Mouse (Mus musculus): ENCODE data around the gene A130010J15Rik. TPM values are rescaled to one million over a fixed set of nuclear protein-coding genes. Genes with fewer than 3 reads are reported as not detected.

The A130010J15Rik gene
- polyA plus RNA-seq, 1 experiment from 2014 or later: 8.0 TPM

DNA sequence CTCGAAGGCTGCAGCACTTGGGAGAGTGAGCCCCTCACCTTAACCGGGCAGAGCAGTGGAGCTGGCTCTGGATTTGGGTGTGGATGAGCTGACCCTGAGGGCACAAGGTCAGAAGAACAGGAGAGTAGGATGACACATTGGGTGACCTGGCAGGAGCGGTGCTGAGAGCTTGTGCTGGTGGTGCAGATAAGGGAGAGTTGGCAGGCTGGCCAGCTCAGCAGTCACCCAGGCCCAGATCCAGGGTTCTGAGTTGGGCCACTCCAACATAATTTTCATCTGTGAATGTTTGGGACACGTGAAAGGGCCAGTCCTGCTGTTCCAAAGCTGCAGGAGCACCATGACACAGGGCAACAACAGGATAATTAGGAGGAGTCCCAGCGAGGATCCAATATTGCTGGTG, 43.5 kb downstream of the A130010J15Rik start:
- Histone ChIP-seq H3K36me3 (ENCODE audit: control insufficient read depth, insufficient read depth) (no peaks in the 10 kb centered on the region), H3K4me1 (replicated peaks; ENCODE audit: control insufficient read depth, insufficient read depth, low read length) (no peaks in the 10 kb centered on the region), H3K9ac (ENCODE audit: low read depth, low read length) (no peak overlapping the region), H3K4me2 (replicated peaks; ENCODE audit: low read depth) (no peak overlapping the region), H3K4me3 (ENCODE audit: low read depth, low read length) (no peak overlapping the region), H3K27me3 (replicated peaks; ENCODE audit: control insufficient read depth, insufficient read depth, low read length) (no peaks in the 10 kb centered on the region), H3K9me3 (ENCODE audit: control insufficient read depth) (no peaks in the 10 kb centered on the region), H3K27ac (ENCODE audit: low read depth, low read length) (no peak overlapping the region)
- ATAC-seq: no peak
- WGBS: 57% methylated on average over 5 of the region's 5 CpGs
- TF ChIP-seq CTCF (IDR thresholded peaks at IDR 0.05; ENCODE audit: low read depth): no peak

DNA sequence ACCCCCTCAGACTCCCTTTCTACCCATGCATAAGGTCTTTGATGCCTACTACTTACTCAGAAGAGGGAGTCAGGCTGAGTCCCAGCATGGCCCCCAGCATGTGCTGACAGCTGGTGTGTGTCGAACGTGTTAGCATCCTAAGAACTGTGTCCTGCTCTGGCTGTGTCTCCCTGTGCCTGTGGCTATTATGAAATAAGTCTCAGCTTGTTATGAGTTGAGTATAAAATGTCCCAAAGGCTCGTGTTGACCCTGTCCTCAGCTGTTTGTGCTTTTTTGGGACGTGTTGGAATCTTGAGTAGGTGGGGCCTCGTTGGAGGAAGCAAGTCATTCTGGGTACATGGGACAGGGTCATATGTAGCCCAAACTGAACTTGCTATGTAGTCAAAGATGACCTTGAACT, 46.2 kb downstream of the A130010J15Rik start:
- no peak overlapping the region for H3K4me2 ChIP-seq (replicated peaks; ENCODE audit: low read depth)
- no peaks in the 10 kb centered on the region for H3K27me3 ChIP-seq (replicated peaks; ENCODE audit: control insufficient read depth, insufficient read depth, low read length)
- no peak overlapping the region for H3K9ac ChIP-seq (ENCODE audit: low read depth, low read length)
- TF ChIP-seq CTCF (IDR thresholded peaks at IDR 0.05; ENCODE audit: low read depth): no peak
- WGBS: 64% methylated on average over 5 of the region's 5 CpGs
- no peak overlapping the region for H3K27ac ChIP-seq (ENCODE audit: low read depth, low read length)
- H3K9me3 ChIP-seq (ENCODE audit: control insufficient read depth): no peaks in the 10 kb centered on the region
- no peaks in the 10 kb centered on the region for H3K4me1 ChIP-seq (replicated peaks; ENCODE audit: control insufficient read depth, insufficient read depth, low read length)
- no peak overlapping the region for H3K4me3 ChIP-seq (ENCODE audit: low read depth, low read length)
- no peaks in the 10 kb centered on the region for H3K36me3 ChIP-seq (ENCODE audit: control insufficient read depth, insufficient read depth)
- ATAC-seq: no peak

DNA sequence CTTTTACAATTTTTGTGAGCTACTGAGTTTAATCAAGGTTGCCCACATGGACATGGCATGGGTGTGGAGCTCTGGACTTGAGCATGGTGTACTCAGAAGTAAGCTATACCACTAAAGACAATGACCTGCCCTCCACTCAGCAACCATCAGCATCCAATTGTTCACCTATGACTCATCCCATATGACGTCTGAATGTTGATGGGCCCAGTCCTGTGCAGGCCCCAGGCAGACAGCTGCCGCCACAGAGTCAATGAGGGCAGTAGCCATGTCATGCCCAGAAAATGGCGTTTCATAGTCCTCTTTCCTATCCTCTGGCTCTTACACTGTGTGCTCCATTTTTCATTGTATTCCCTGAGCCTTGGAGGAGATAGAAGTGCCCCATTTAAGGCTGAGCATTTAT, 48.2 kb downstream of the A130010J15Rik start:
- no peaks in the 10 kb centered on the region for H3K36me3 ChIP-seq (ENCODE audit: control insufficient read depth, insufficient read depth)
- no peaks in the 10 kb centered on the region for H3K27me3 ChIP-seq (replicated peaks; ENCODE audit: control insufficient read depth, insufficient read depth, low read length)
- H3K4me3 ChIP-seq (ENCODE audit: low read depth, low read length): no peak overlapping the region
- no peak overlapping the region for H3K27ac ChIP-seq (ENCODE audit: low read depth, low read length)
- TF ChIP-seq CTCF (IDR thresholded peaks at IDR 0.05; ENCODE audit: low read depth): no peak
- H3K4me2 ChIP-seq (replicated peaks; ENCODE audit: low read depth): no peak overlapping the region
- no peaks in the 10 kb centered on the region for H3K9me3 ChIP-seq (ENCODE audit: control insufficient read depth)
- no peak overlapping the region for H3K9ac ChIP-seq (ENCODE audit: low read depth, low read length)
- no peaks in the 10 kb centered on the region for H3K4me1 ChIP-seq (replicated peaks; ENCODE audit: control insufficient read depth, insufficient read depth, low read length)
- 57% methylated on average over 3 of the region's 3 CpGs for WGBS
- ATAC-seq: no peak

DNA sequence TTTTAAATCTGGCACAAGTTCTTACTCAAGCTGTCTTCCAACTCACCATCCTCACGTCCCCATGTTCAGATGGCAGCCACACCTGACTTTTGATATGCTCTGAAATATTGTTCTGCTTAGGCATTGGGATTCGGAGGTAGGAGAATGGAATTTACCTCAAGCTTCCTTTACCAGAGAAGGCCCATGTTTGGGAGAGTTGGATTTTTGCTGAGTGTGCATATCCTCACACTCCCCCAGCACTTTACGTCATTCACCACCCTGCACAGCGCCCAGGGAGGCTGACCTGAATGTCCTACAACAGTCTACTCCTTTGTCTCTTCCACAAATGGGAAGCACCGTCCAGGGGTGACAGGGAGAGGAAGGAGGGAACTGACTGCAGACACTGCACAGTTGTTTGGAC, 52.6 kb downstream of the A130010J15Rik start:
- 74% methylated on average over 5 of the region's 5 CpGs for WGBS
- Histone ChIP-seq H3K27ac (ENCODE audit: low read depth, low read length) (no peak overlapping the region), H3K4me2 (replicated peaks; ENCODE audit: low read depth) (no peak overlapping the region), H3K9ac (ENCODE audit: low read depth, low read length) (no peak overlapping the region), H3K36me3 (ENCODE audit: control insufficient read depth, insufficient read depth) (no peaks in the 10 kb centered on the region), H3K4me1 (replicated peaks; ENCODE audit: control insufficient read depth, insufficient read depth, low read length) (no peaks in the 10 kb centered on the region), H3K9me3 (ENCODE audit: control insufficient read depth) (no peaks in the 10 kb centered on the region), H3K27me3 (replicated peaks; ENCODE audit: control insufficient read depth, insufficient read depth, low read length) (no peaks in the 10 kb centered on the region), H3K4me3 (ENCODE audit: low read depth, low read length) (no peak overlapping the region)
- TF ChIP-seq CTCF (IDR thresholded peaks at IDR 0.05; ENCODE audit: low read depth): no peak
- no peak for ATAC-seq

DNA sequence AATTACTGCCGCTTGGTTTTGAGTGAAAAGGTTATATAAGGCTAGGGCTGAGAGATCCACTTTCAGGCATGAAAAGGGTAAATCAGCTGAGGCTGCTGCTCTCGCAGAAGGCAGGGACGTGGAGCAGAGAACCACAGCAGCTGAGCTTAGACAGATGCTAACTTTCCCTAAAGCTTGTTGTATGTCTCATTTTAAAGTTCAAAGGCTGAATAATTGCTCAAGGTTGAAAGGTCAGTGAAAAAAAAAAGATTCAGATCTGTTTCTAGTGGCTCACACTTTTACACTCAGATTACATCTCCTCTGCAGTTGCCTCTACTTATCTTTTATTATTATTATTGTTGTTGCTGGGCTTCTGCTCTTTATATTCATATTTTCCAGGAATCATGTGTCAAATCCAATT, 57.7 kb downstream of the A130010J15Rik start:
- no peak overlapping the region for H3K4me3 ChIP-seq (ENCODE audit: low read depth, low read length)
- TF ChIP-seq CTCF (IDR thresholded peaks at IDR 0.05; ENCODE audit: low read depth): no peak
- ATAC-seq: no peak
- H3K4me1 ChIP-seq (replicated peaks; ENCODE audit: control insufficient read depth, insufficient read depth, low read length): 0 out of 2 replicates have a peak, but pooled peaks cover 5% of the 10 kb centered on the region
- no peaks in the 10 kb centered on the region for H3K36me3 ChIP-seq (ENCODE audit: control insufficient read depth, insufficient read depth)
- no peak overlapping the region for H3K4me2 ChIP-seq (replicated peaks; ENCODE audit: low read depth)
- H3K27ac ChIP-seq (ENCODE audit: low read depth, low read length): no peak overlapping the region
- no peak overlapping the region for H3K9ac ChIP-seq (ENCODE audit: low read depth, low read length)
- H3K27me3 ChIP-seq (replicated peaks; ENCODE audit: control insufficient read depth, insufficient read depth, low read length): no peaks in the 10 kb centered on the region
- no peaks in the 10 kb centered on the region for H3K9me3 ChIP-seq (ENCODE audit: control insufficient read depth)
- 52% methylated on average over 3 of the region's 3 CpGs for WGBS

DNA sequence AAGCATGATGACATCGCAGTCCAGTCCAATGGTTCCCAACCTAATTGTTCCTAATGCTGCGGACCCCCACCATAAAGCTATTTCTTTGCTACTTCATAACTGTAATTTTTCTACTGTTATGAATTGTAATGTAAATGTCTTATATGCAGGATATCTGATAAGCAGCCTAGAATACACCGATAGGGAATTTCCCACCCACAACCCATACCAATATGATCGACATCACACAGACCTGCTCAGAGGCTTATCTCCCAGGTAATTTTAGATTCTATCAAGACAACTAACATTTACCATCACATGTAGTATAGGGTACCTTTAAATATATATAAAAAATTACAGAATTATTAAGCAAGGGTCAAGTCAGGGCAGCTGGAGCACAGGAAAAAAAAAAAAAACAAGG, 58.3 kb downstream of the A130010J15Rik start:
- Histone ChIP-seq H3K9ac (ENCODE audit: low read depth, low read length) (no peak overlapping the region), H3K4me1 (replicated peaks; ENCODE audit: control insufficient read depth, insufficient read depth, low read length) (0 out of 2 replicates have a peak, but pooled peaks cover 5% of the 10 kb centered on the region), H3K4me2 (replicated peaks; ENCODE audit: low read depth) (no peak overlapping the region), H3K4me3 (ENCODE audit: low read depth, low read length) (no peak overlapping the region), H3K27me3 (replicated peaks; ENCODE audit: control insufficient read depth, insufficient read depth, low read length) (no peaks in the 10 kb centered on the region), H3K27ac (ENCODE audit: low read depth, low read length) (no peak overlapping the region), H3K36me3 (ENCODE audit: control insufficient read depth, insufficient read depth) (no peaks in the 10 kb centered on the region), H3K9me3 (ENCODE audit: control insufficient read depth) (no peaks in the 10 kb centered on the region)
- TF ChIP-seq CTCF (IDR thresholded peaks at IDR 0.05; ENCODE audit: low read depth): no peak
- WGBS: 87% methylated on average over 4 of the region's 4 CpGs
- no peak for ATAC-seq

Data from intestine, postnatal 0 days (tissue).